ENCODE assay signal across 24 mouse cellular contexts in genomic region chr4:76660146-76660545, GRCm38 (mm10).
A peak's percentile ranks its signal among the peaks of the same experiment; 100 is the strongest.
DNase-seq lines count a peak whose midpoint lies in the region; ATAC-seq and TF ChIP-seq lines count a peak whose summit lies in the region.
"Had no signal": no experiment of that assay in that cellular context is flagged by ENCODE, and none has a peak within 500 bp of the region (broad histone marks: within the 10 kb centered on the region; RNA-seq: fewer than 3 reads in every experiment).

No protein-coding gene starts in this region.

- no peak overlapping the region for H3K4me3 ChIP-seq in kidney, embryonic 15.5 days (replicated peaks)
- H3K4me3 ChIP-seq in kidney, postnatal 0 days (replicated peaks; ENCODE audit: low read depth, low read length): no peak overlapping the region
- H3K4me3 ChIP-seq in lung, embryonic 14.5 days (ENCODE audit: low read depth, low read length): no peak overlapping the region
- H3K4me3 ChIP-seq: embryonic facial prominence, embryonic 13.5 days; embryonic facial prominence, embryonic 15.5 days; erythroblast, embryonic 14.5 days; forebrain, embryonic 10.5 days; forebrain, embryonic 12.5 days had no signal

- no peaks in the 10 kb centered on the region for H3K36me3 ChIP-seq in kidney, embryonic 15.5 days
- H3K36me3 ChIP-seq in kidney, postnatal 0 days (ENCODE audit: insufficient read depth, low read length): no peaks in the 10 kb centered on the region
- H3K36me3 ChIP-seq in lung, embryonic 14.5 days (ENCODE audit: insufficient read depth): no peaks in the 10 kb centered on the region
- H3K36me3 ChIP-seq: embryonic facial prominence, embryonic 13.5 days; embryonic facial prominence, embryonic 15.5 days; forebrain, embryonic 10.5 days; forebrain, embryonic 12.5 days had no signal

- no peak for TF ChIP-seq CTCF in kidney, postnatal 0 days (IDR thresholded peaks at IDR 0.05; ENCODE audit: low read depth)
- no peak for TF ChIP-seq CTCF in lung, embryonic 14.5 days (IDR thresholded peaks at IDR 0.05; ENCODE audit: low read depth)

- no peak overlapping the region for H3K4me2 ChIP-seq in kidney, embryonic 15.5 days
- no peak overlapping the region for H3K4me2 ChIP-seq in kidney, postnatal 0 days (ENCODE audit: low read length)
- no peak overlapping the region for H3K4me2 ChIP-seq in lung, embryonic 14.5 days
- H3K4me2 ChIP-seq: embryonic facial prominence, embryonic 13.5 days; embryonic facial prominence, embryonic 15.5 days; forebrain, embryonic 12.5 days had no signal

- no peaks in the 10 kb centered on the region for H3K9me3 ChIP-seq in kidney, embryonic 15.5 days (replicated peaks)
- no peaks in the 10 kb centered on the region for H3K9me3 ChIP-seq in kidney, postnatal 0 days (replicated peaks; ENCODE audit: low read length)
- no peaks in the 10 kb centered on the region for H3K9me3 ChIP-seq in lung, embryonic 14.5 days (ENCODE audit: low read depth, low read length)
- H3K9me3 ChIP-seq: embryonic facial prominence, embryonic 13.5 days; embryonic facial prominence, embryonic 15.5 days; forebrain, embryonic 10.5 days; forebrain, embryonic 12.5 days had no signal

- H3K27me3 ChIP-seq in kidney, embryonic 15.5 days: no peaks in the 10 kb centered on the region
- no peaks in the 10 kb centered on the region for H3K27me3 ChIP-seq in kidney, postnatal 0 days (ENCODE audit: insufficient read depth, low read length)
- H3K27me3 ChIP-seq in lung, embryonic 14.5 days (ENCODE audit: insufficient read depth, low read length): peaks cover 21% of the 10 kb centered on the region
- H3K27me3 ChIP-seq: embryonic facial prominence, embryonic 13.5 days; embryonic facial prominence, embryonic 15.5 days; forebrain, embryonic 12.5 days had no signal

- no peak overlapping the region for H3K27ac ChIP-seq in kidney, embryonic 15.5 days
- H3K27ac ChIP-seq in kidney, postnatal 0 days: no peak overlapping the region
- no peak overlapping the region for H3K27ac ChIP-seq in lung, embryonic 14.5 days (ENCODE audit: low read depth)
- H3K27ac ChIP-seq: embryonic facial prominence, embryonic 13.5 days; embryonic facial prominence, embryonic 15.5 days; forebrain, embryonic 10.5 days; forebrain, embryonic 12.5 days had no signal

- 0 out of 2 replicates have a peak, but pooled peaks have one; percentile 40 for ATAC-seq in kidney, embryonic 15.5 days (replicated peaks; ENCODE audit: low FRiP score)
- ATAC-seq in kidney, postnatal 0 days (replicated peaks; ENCODE audit: low FRiP score, low read depth): no peak
- no peak for ATAC-seq in lung, embryonic 14.5 days (ENCODE audit: insufficient read depth)
- ATAC-seq: forebrain, embryonic 14.5 days had no signal

- DNase-seq in kidney, adult 8-10 months: no peak
- peak; percentile 89 for DNase-seq in kidney, postnatal 0 days (ENCODE audit: low spot score)
- no peak for DNase-seq in kidney, adult 9 months
- DNase-seq in lung, embryonic 14.5 days: peak; percentile 28
- DNase-seq in lung, postnatal 4 days: no peak
- peak; percentile 1 for DNase-seq in mesoderm, embryonic 11.5 days (ENCODE audit: low read depth, low spot score)
- DNase-seq in urinary bladder, postnatal 10 days (ENCODE audit: low spot score): no peak
- DNase-seq: adrenal gland, adult 2 months; adrenal gland, postnatal 10 days; adrenal gland, postnatal 25 days; cerebellum, adult 11 months; cerebellum, adult 18-20 months; cerebellum, adult 8-10 months; cerebellum, adult 9-11 months; cerebellum, postnatal 14 days; cerebellum, postnatal 36 days; embryo, embryonic 11 days had no signal

- no peaks in the 10 kb centered on the region for H3K4me1 ChIP-seq in kidney, embryonic 15.5 days
- H3K4me1 ChIP-seq in kidney, postnatal 0 days (replicated peaks; ENCODE audit: insufficient read depth, low read length): no peaks in the 10 kb centered on the region
- no peaks in the 10 kb centered on the region for H3K4me1 ChIP-seq in lung, embryonic 14.5 days (ENCODE audit: insufficient read depth)
- H3K4me1 ChIP-seq: embryonic facial prominence, embryonic 13.5 days; embryonic facial prominence, embryonic 15.5 days; forebrain, embryonic 10.5 days; forebrain, embryonic 12.5 days had no signal

- no peak overlapping the region for H3K9ac ChIP-seq in kidney, embryonic 15.5 days
- H3K9ac ChIP-seq in kidney, postnatal 0 days (ENCODE audit: low read depth, low read length): no peak overlapping the region
- H3K9ac ChIP-seq in lung, embryonic 14.5 days: no peak overlapping the region
- H3K9ac ChIP-seq: embryonic facial prominence, embryonic 13.5 days; embryonic facial prominence, embryonic 15.5 days; forebrain, embryonic 12.5 days had no signal

- WGBS in kidney, embryonic 15.5 days: 63% methylated on average over 2 of the region's 2 CpGs
- WGBS in kidney, postnatal 0 days: 43% methylated on average over 2 of the region's 2 CpGs
- WGBS in lung, embryonic 14.5 days: 39% methylated on average over 2 of the region's 2 CpGs

Comparison
In these comparisons a context has a peak if more than half of its experiments do, and no peak if none do; other contexts are left out.
1. DNase-seq: peak in kidney, postnatal 0 days (single experiment), lung, embryonic 14.5 days (single experiment) and mesoderm, embryonic 11.5 days (single experiment); none in kidney, adult 8-10 months (0 of 2), kidney, adult 9 months (single experiment), lung, postnatal 4 days (0 of 2) and urinary bladder, postnatal 10 days (single experiment).